Mouse (Mus musculus): ENCODE results near the gene Cers6. TPM values are rescaled to one million over a fixed set of nuclear protein-coding genes. Genes with fewer than 3 reads are reported as not detected.

Cers6 gene
- polyA plus RNA-seq, 1 experiment, result 21.1 TPM

GRCm38 (mm10) chr2:68879071-68879651 lies 17.9 kb downstream of the Cers6 start:
- H3K27ac ChIP-seq (ENCODE audit: control insufficient read depth, insufficient read depth, low read length), result no peak overlapping the region
- 80% methylated on average over 4 of the region's 4 CpGs for WGBS
- no peaks in the 10 kb centered on the region for H3K27me3 ChIP-seq (ENCODE audit: control insufficient read depth, insufficient read depth, low read length)
- H3K4me1 ChIP-seq (replicated peaks; ENCODE audit: control insufficient read depth, insufficient read depth, low read length), result peaks cover 10% of the 10 kb centered on the region
- H3K4me3 ChIP-seq (ENCODE audit: control insufficient read depth, insufficient read depth, low read length), result no peak overlapping the region
- H3K36me3 ChIP-seq (ENCODE audit: control insufficient read depth, insufficient read depth, low read length), result no peaks in the 10 kb centered on the region
- TF ChIP-seq POLR2A (IDR thresholded peaks at IDR 0.05; ENCODE audit: control insufficient read depth, extremely low read depth, insufficient read depth, low read length, poor library complexity) (no peak), CTCF (IDR thresholded peaks at IDR 0.05; ENCODE audit: borderline replicate concordance, control insufficient read depth, extremely low read depth, insufficient read depth, low read length, poor library complexity) (no peak)
- DNase-seq, result no peak

GRCm38 (mm10) chr2:68884573-68884972 lies 23.3 kb downstream of the Cers6 start:
- DNase-seq, result no peak
- 88% methylated on average over 7 of the region's 7 CpGs for WGBS
- H3K4me3 ChIP-seq (ENCODE audit: control insufficient read depth, insufficient read depth, low read length), result no peak overlapping the region

GRCm38 (mm10) chr2:68885206-68885605 lies 24.0 kb downstream of the Cers6 start:
- H3K4me3 ChIP-seq (ENCODE audit: control insufficient read depth, insufficient read depth, low read length), result no peak overlapping the region
- DNase-seq, result no peak
- TF ChIP-seq CTCF (IDR thresholded peaks at IDR 0.05; ENCODE audit: borderline replicate concordance, control insufficient read depth, extremely low read depth, insufficient read depth, low read length, poor library complexity) (no peak), POLR2A (IDR thresholded peaks at IDR 0.05; ENCODE audit: control insufficient read depth, extremely low read depth, insufficient read depth, low read length, poor library complexity) (no peak)
- H3K36me3 ChIP-seq (ENCODE audit: control insufficient read depth, insufficient read depth, low read length), result no peaks in the 10 kb centered on the region
- 0 out of 2 replicates have a peak, but pooled peaks cover 5% of the 10 kb centered on the region for H3K4me1 ChIP-seq (replicated peaks; ENCODE audit: control insufficient read depth, insufficient read depth, low read length)
- no peaks in the 10 kb centered on the region for H3K27me3 ChIP-seq (ENCODE audit: control insufficient read depth, insufficient read depth, low read length)
- 92% methylated on average over 2 of the region's 2 CpGs for WGBS
- no peak overlapping the region for H3K27ac ChIP-seq (ENCODE audit: control insufficient read depth, insufficient read depth, low read length)

More at GRCm38 (mm10) chr2:68884573-68884972, 23.3 kb downstream of the Cers6 start:
- TF ChIP-seq CTCF (IDR thresholded peaks at IDR 0.05; ENCODE audit: borderline replicate concordance, control insufficient read depth, extremely low read depth, insufficient read depth, low read length, poor library complexity), result no peak
- TF ChIP-seq POLR2A (IDR thresholded peaks at IDR 0.05; ENCODE audit: control insufficient read depth, extremely low read depth, insufficient read depth, low read length, poor library complexity), result no peak
- 0 out of 2 replicates have a peak, but pooled peaks cover 5% of the 10 kb centered on the region for H3K4me1 ChIP-seq (replicated peaks; ENCODE audit: control insufficient read depth, insufficient read depth, low read length)
- no peak overlapping the region for H3K27ac ChIP-seq (ENCODE audit: control insufficient read depth, insufficient read depth, low read length)
- no peaks in the 10 kb centered on the region for H3K27me3 ChIP-seq (ENCODE audit: control insufficient read depth, insufficient read depth, low read length)
- no peaks in the 10 kb centered on the region for H3K36me3 ChIP-seq (ENCODE audit: control insufficient read depth, insufficient read depth, low read length)

GRCm38 (mm10) chr2:68885766-68886496 lies 24.7 kb downstream of the Cers6 start:
- Histone ChIP-seq H3K4me1 (replicated peaks; ENCODE audit: control insufficient read depth, insufficient read depth, low read length) (0 out of 2 replicates have a peak, but pooled peaks cover 5% of the 10 kb centered on the region), H3K27me3 (ENCODE audit: control insufficient read depth, insufficient read depth, low read length) (no peaks in the 10 kb centered on the region), H3K4me3 (ENCODE audit: control insufficient read depth, insufficient read depth, low read length) (no peak overlapping the region), H3K36me3 (ENCODE audit: control insufficient read depth, insufficient read depth, low read length) (no peaks in the 10 kb centered on the region), H3K27ac (ENCODE audit: control insufficient read depth, insufficient read depth, low read length) (no peak overlapping the region)
- WGBS, result 94% methylated on average over 4 of the region's 4 CpGs
- TF ChIP-seq POLR2A (IDR thresholded peaks at IDR 0.05; ENCODE audit: control insufficient read depth, extremely low read depth, insufficient read depth, low read length, poor library complexity) (no peak), CTCF (IDR thresholded peaks at IDR 0.05; ENCODE audit: borderline replicate concordance, control insufficient read depth, extremely low read depth, insufficient read depth, low read length, poor library complexity) (no peak)
- DNase-seq, result no peak

GRCm38 (mm10) chr2:68886661-68887060 lies 25.4 kb downstream of the Cers6 start:
- Histone ChIP-seq H3K4me3 (ENCODE audit: control insufficient read depth, insufficient read depth, low read length) (no peak overlapping the region), H3K27ac (ENCODE audit: control insufficient read depth, insufficient read depth, low read length) (no peak overlapping the region), H3K4me1 (replicated peaks; ENCODE audit: control insufficient read depth, insufficient read depth, low read length) (0 out of 2 replicates have a peak, but pooled peaks cover 5% of the 10 kb centered on the region), H3K27me3 (ENCODE audit: control insufficient read depth, insufficient read depth, low read length) (no peaks in the 10 kb centered on the region), H3K36me3 (ENCODE audit: control insufficient read depth, insufficient read depth, low read length) (no peaks in the 10 kb centered on the region)
- 96% methylated on average over 4 of the region's 4 CpGs for whole genome bisulfite sequencing
- TF ChIP-seq POLR2A (IDR thresholded peaks at IDR 0.05; ENCODE audit: control insufficient read depth, extremely low read depth, insufficient read depth, low read length, poor library complexity) (no peak), CTCF (IDR thresholded peaks at IDR 0.05; ENCODE audit: borderline replicate concordance, control insufficient read depth, extremely low read depth, insufficient read depth, low read length, poor library complexity) (no peak)
- no peak for DNase-seq

GRCm38 (mm10) chr2:68888094-68888705 lies 27.0 kb downstream of the Cers6 start:
- no peak for DNase-seq
- no peaks in the 10 kb centered on the region for H3K36me3 ChIP-seq (ENCODE audit: control insufficient read depth, insufficient read depth, low read length)
- TF ChIP-seq CTCF (IDR thresholded peaks at IDR 0.05; ENCODE audit: borderline replicate concordance, control insufficient read depth, extremely low read depth, insufficient read depth, low read length, poor library complexity), result no peak
- no peak for TF ChIP-seq POLR2A (IDR thresholded peaks at IDR 0.05; ENCODE audit: control insufficient read depth, extremely low read depth, insufficient read depth, low read length, poor library complexity)
- H3K27ac ChIP-seq (ENCODE audit: control insufficient read depth, insufficient read depth, low read length), result no peak overlapping the region
- no peak overlapping the region for H3K4me3 ChIP-seq (ENCODE audit: control insufficient read depth, insufficient read depth, low read length)
- WGBS, result 93% methylated on average over 3 of the region's 3 CpGs
- H3K4me1 ChIP-seq (replicated peaks; ENCODE audit: control insufficient read depth, insufficient read depth, low read length), result 0 out of 2 replicates have a peak, but pooled peaks cover 7% of the 10 kb centered on the region
- H3K27me3 ChIP-seq (ENCODE audit: control insufficient read depth, insufficient read depth, low read length), result no peaks in the 10 kb centered on the region
